Mouse (Mus musculus) MN1 (cell line): ENCODE measurements around the gene 2210407C18Rik.

Experiments used
- DNase-seq: peaks from one replicate; pipeline ENCODE4 v3.0.0-alpha.2; 2016; ENCODE audit warnings: low spot score

2210407C18Rik gene

GRCm38 (mm10) chr11:58615975-58616374 lies at the start of gene 2210407C18Rik:
TSS of gene 2210407C18Rik (minus strand) at chr11:58616075.
- DNase-seq: no peak

- DNase-seq: no peak
These were observed 42.7 kb upstream of the 2210407C18Rik start, which contains the start of gene Olfr322 for GRCm38 (mm10) chr11:58658596-58658995. TSS of gene Olfr322 (plus strand) at chr11:58658782.

- no peak for DNase-seq
These were observed 39.3 kb upstream of the 2210407C18Rik start for GRCm38 (mm10) chr11:58655151-58655550.

- peak; percentile 31 for DNase-seq
These were observed 27.5 kb upstream of the 2210407C18Rik start for GRCm38 (mm10) chr11:58643350-58643749.

GRCm38 (mm10) chr11:58641638-58642358 lies 25.9 kb upstream of the 2210407C18Rik start:
- DNase-seq: no peak

GRCm38 (mm10) chr11:58641057-58641456 lies 25.2 kb upstream of the 2210407C18Rik start:
- DNase-seq: no peak

- no peak for DNase-seq
These were observed 24.5 kb upstream of the 2210407C18Rik start, which contains the start of gene Trim58 for GRCm38 (mm10) chr11:58640272-58640867. TSS of gene Trim58 (plus strand) at chr11:58640465.

GRCm38 (mm10) chr11:58638176-58638701 lies 22.4 kb upstream of the 2210407C18Rik start:
- DNase-seq: no peak

- DNase-seq: peak; percentile 32
These were observed 20.6 kb upstream of the 2210407C18Rik start for GRCm38 (mm10) chr11:58636376-58636977.

- DNase-seq: no peak
These were observed 19.0 kb upstream of the 2210407C18Rik start for GRCm38 (mm10) chr11:58634878-58635277.

- no peak for DNase-seq
These were observed 14.5 kb upstream of the 2210407C18Rik start, which contains the start of gene Olfr323 for GRCm38 (mm10) chr11:58630401-58630800. TSS of gene Olfr323 (minus strand) at chr11:58630501.

GRCm38 (mm10) chr11:58626146-58626545 lies 10.3 kb upstream of the 2210407C18Rik start:
- no peak for DNase-seq

- DNase-seq: no peak
These were observed 2.9 kb upstream of the 2210407C18Rik start for GRCm38 (mm10) chr11:58618793-58619192.

GRCm38 (mm10) chr11:58618369-58618768 lies 2.5 kb upstream of the 2210407C18Rik start:
- DNase-seq: no peak

GRCm38 (mm10) chr11:58614526-58614925 lies 1.3 kb downstream of the 2210407C18Rik start:
- DNase-seq: no peak

- DNase-seq: no peak
These were observed 2.5 kb downstream of the 2210407C18Rik start for GRCm38 (mm10) chr11:58613359-58613758.

GRCm38 (mm10) chr11:58607030-58607429 lies 8.8 kb downstream of the 2210407C18Rik start:
- DNase-seq: no peak

- DNase-seq: no peak
These were observed 9.5 kb downstream of the 2210407C18Rik start for GRCm38 (mm10) chr11:58606177-58606919.

- no peak for DNase-seq
These were observed 10.6 kb downstream of the 2210407C18Rik start for GRCm38 (mm10) chr11:58605228-58605627.

GRCm38 (mm10) chr11:58604688-58605087 lies 11.2 kb downstream of the 2210407C18Rik start:
- DNase-seq: no peak

- no peak for DNase-seq
These were observed 12.9 kb downstream of the 2210407C18Rik start for GRCm38 (mm10) chr11:58602800-58603560.
